ENCODE assay signal across 13 mouse cellular contexts in the genomic region with DNA sequence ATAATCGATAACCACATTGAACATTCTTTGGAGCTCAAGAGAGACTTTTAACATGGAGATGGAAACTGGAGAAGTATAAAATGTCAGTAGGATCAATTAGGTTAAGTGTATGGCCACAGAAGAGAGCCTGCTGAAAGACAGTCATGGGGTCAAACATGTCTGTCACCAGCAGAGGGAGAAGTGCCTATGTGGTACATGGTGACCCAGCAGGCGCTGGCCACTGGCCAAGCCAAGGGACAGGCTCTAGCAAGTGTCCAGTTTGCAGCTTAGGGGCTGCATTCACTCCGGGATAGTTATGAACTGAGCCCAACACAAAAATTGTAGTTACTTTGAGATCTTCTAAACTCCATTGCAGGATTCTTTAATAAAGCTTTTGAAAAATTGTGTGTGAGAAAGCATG. TPM values are rescaled to one million over a fixed set of nuclear protein-coding genes. Genes with fewer than 3 reads are reported as not detected.
A peak's percentile ranks its signal among the peaks of the same experiment; 100 is the strongest.
DNase-seq lines count a peak whose midpoint lies in the region; ATAC-seq and TF ChIP-seq lines count a peak whose summit lies in the region.
"Had no signal": no experiment of that assay in that cellular context is flagged by ENCODE, and none has a peak within 500 bp of the region (broad histone marks: within the 10 kb centered on the region; RNA-seq: fewer than 3 reads in every experiment).

No protein-coding gene starts in this region.

- TF ChIP-seq POLR2A in MEL (IDR thresholded peaks at IDR 0.05; ENCODE audit: control insufficient read depth in 1 of 2, insufficient read depth in 1 of 2, low read depth in 1 of 2, low read length in 2 of 2, poor library complexity in 1 of 2): no peak

- no peak for TF ChIP-seq EP300 in heart, postnatal 0 days (IDR thresholded peaks at IDR 0.05; ENCODE audit: low read depth)
- no peak for TF ChIP-seq EP300 in liver, embryonic 14.5 days (IDR thresholded peaks at IDR 0.05; ENCODE audit: low read depth)
- TF ChIP-seq EP300 in MEL (IDR thresholded peaks at IDR 0.05; ENCODE audit: low read depth in 1 of 2, low read length in 2 of 2): no peak

- no peak overlapping the region for H3K4me3 ChIP-seq in heart, postnatal 0 days (ENCODE audit: low read depth, low read length)
- H3K4me3 ChIP-seq in heart, embryonic 10.5 days: no peak overlapping the region
- no peak overlapping the region for H3K4me3 ChIP-seq in liver, embryonic 14.5 days (ENCODE audit: insufficient read depth in 1 of 2, low read depth in 2 of 2, low read length in 2 of 2)
- no peak overlapping the region for H3K4me3 ChIP-seq in liver, embryonic 12.5 days
- no peak overlapping the region for H3K4me3 ChIP-seq in MEL (ENCODE audit: control insufficient read depth in 1 of 2, insufficient read depth in 1 of 2, low read depth in 2 of 2, low read length in 2 of 2)
- H3K4me3 ChIP-seq: erythroblast, embryonic 14.5 days; heart, embryonic 15.5 days; limb, embryonic 15.5 days had no signal

- peaks cover 22% of the 10 kb centered on the region for H3K36me3 ChIP-seq in heart, postnatal 0 days (replicated peaks; ENCODE audit: control insufficient read depth, insufficient read depth, low read length)
- peaks cover 23% of the 10 kb centered on the region for H3K36me3 ChIP-seq in heart, embryonic 10.5 days
- no peaks in the 10 kb centered on the region for H3K36me3 ChIP-seq in liver, embryonic 14.5 days (replicated peaks; ENCODE audit: control insufficient read depth, insufficient read depth, low read depth)
- H3K36me3 ChIP-seq in liver, embryonic 12.5 days: peaks cover 17% of the 10 kb centered on the region
- H3K36me3 ChIP-seq in MEL (ENCODE audit: control insufficient read depth in 1 of 2, insufficient read depth in 2 of 2, low read length in 2 of 2): no peaks in the 10 kb centered on the region

- H3K27me3 ChIP-seq in heart, postnatal 0 days (ENCODE audit: control insufficient read depth, insufficient read depth, low read length): no peaks in the 10 kb centered on the region
- no peaks in the 10 kb centered on the region for H3K27me3 ChIP-seq in heart, embryonic 10.5 days (ENCODE audit: insufficient read depth, poor library complexity, severe bottlenecking)
- H3K27me3 ChIP-seq in liver, embryonic 14.5 days (ENCODE audit: control insufficient read depth, insufficient read depth, low read length): no peaks in the 10 kb centered on the region
- H3K27me3 ChIP-seq in liver, embryonic 12.5 days (replicated peaks): no peaks in the 10 kb centered on the region
- no peaks in the 10 kb centered on the region for H3K27me3 ChIP-seq in MEL (ENCODE audit: control insufficient read depth in 1 of 2, insufficient read depth in 2 of 2, low read length in 2 of 2)
- H3K27me3 ChIP-seq: heart, embryonic 15.5 days; limb, embryonic 15.5 days had no signal

- peaks cover 7% of the 10 kb centered on the region for H3K79me2 ChIP-seq in MEL (ENCODE audit: control insufficient read depth, insufficient read depth, low read length, poor library complexity)

- peak; percentile 30 for DNase-seq in heart, postnatal 0 days (ENCODE audit: low spot score)
- DNase-seq in heart, embryonic 10.5 days (ENCODE audit: low spot score): no peak
- no peak for DNase-seq in liver, embryonic 14.5 days (ENCODE audit: low read depth in 3 of 3, low spot score in 3 of 3)
- no peak for DNase-seq in MEL (ENCODE audit: low read depth, low spot score)
- DNase-seq in adrenal gland, postnatal 25 days: peak; percentile 48
- DNase-seq in frontal cortex, postnatal 14 days (ENCODE audit: low spot score in 2 of 2): no peak
- DNase-seq: embryo, embryonic 11 days; thymus, adult 2 months had no signal

- H3K27ac ChIP-seq in heart, postnatal 0 days (ENCODE audit: low read depth): no peak overlapping the region
- H3K27ac ChIP-seq in heart, embryonic 10.5 days: no peak overlapping the region
- no peak overlapping the region for H3K27ac ChIP-seq in liver, embryonic 14.5 days
- H3K27ac ChIP-seq in liver, embryonic 12.5 days: no peak overlapping the region
- H3K27ac ChIP-seq in MEL (ENCODE audit: control insufficient read depth, low read depth, low read length): no peak overlapping the region
- H3K27ac ChIP-seq: heart, embryonic 15.5 days; limb, embryonic 15.5 days had no signal

- no peak overlapping the region for H3K9ac ChIP-seq in heart, postnatal 0 days (replicated peaks; ENCODE audit: low read depth, low read length)
- H3K9ac ChIP-seq in liver, embryonic 14.5 days (replicated peaks): no peak overlapping the region
- H3K9ac ChIP-seq in liver, embryonic 12.5 days: no peak overlapping the region
- no peak overlapping the region for H3K9ac ChIP-seq in MEL (ENCODE audit: control insufficient read depth, low read depth, low read length, poor library complexity, severe bottlenecking)
- H3K9ac ChIP-seq: heart, embryonic 15.5 days; limb, embryonic 15.5 days had no signal

- TF ChIP-seq CTCF in heart, postnatal 0 days (IDR thresholded peaks at IDR 0.05; ENCODE audit: low read depth): peak; percentile 27; the same call in 1 of the 2 replicates
- TF ChIP-seq CTCF in liver, embryonic 14.5 days (IDR thresholded peaks at IDR 0.05; ENCODE audit: low read depth): peak; percentile 24; the same call in 1 of the 2 replicates
- TF ChIP-seq CTCF in MEL (IDR thresholded peaks at IDR 0.05 in 2 of 3, conservative IDR thresholded peaks at IDR 0.05 in 1 of 3; ENCODE audit: control insufficient read depth in 1 of 3, insufficient read depth in 1 of 3, low read depth in 2 of 3, low read length in 3 of 3, poor library complexity in 1 of 3, severe bottlenecking in 1 of 3): peak in 1 of 3 experiments; percentile 20; a peak in 1 of 6 replicates

- no peak overlapping the region for H3K4me2 ChIP-seq in heart, postnatal 0 days (ENCODE audit: low read depth, low read length)
- no peak overlapping the region for H3K4me2 ChIP-seq in liver, embryonic 14.5 days (ENCODE audit: low read depth)
- no peak overlapping the region for H3K4me2 ChIP-seq in liver, embryonic 12.5 days
- H3K4me2 ChIP-seq: heart, embryonic 15.5 days; limb, embryonic 15.5 days had no signal

- ATAC-seq in heart, postnatal 0 days (ENCODE audit: insufficient read depth, low read depth): no peak
- ATAC-seq in liver, embryonic 14.5 days (ENCODE audit: insufficient read depth): no peak
- no peak for ATAC-seq in liver, embryonic 12.5 days
- no peak for ATAC-seq in granulocyte monocyte progenitor cell, adult 5-6 weeks (replicated peaks; ENCODE audit: poor library complexity, severe bottlenecking)

- H3K9me3 ChIP-seq in heart, postnatal 0 days (replicated peaks; ENCODE audit: control insufficient read depth, low read length): peaks cover 4% of the 10 kb centered on the region
- peaks cover 5% of the 10 kb centered on the region; the same call in 1 of the 2 replicates for H3K9me3 ChIP-seq in heart, embryonic 10.5 days
- H3K9me3 ChIP-seq in liver, embryonic 14.5 days (ENCODE audit: control insufficient read depth, low read length): no peaks in the 10 kb centered on the region
- 0 out of 2 replicates have a peak, but pooled peaks cover 10% of the 10 kb centered on the region for H3K9me3 ChIP-seq in liver, embryonic 12.5 days (replicated peaks)
- H3K9me3 ChIP-seq in MEL (replicated peaks; ENCODE audit: insufficient read depth, low read length): no peaks in the 10 kb centered on the region
- H3K9me3 ChIP-seq: heart, embryonic 15.5 days had no signal

- 75% methylated on average over 3 of the region's 3 CpGs for WGBS in heart, postnatal 0 days
- WGBS in heart, embryonic 10.5 days: 79% methylated on average over 3 of the region's 3 CpGs
- 68% methylated on average over 3 of the region's 3 CpGs for WGBS in liver, embryonic 14.5 days (ENCODE audit: insufficient replicate concordance)
- 78% methylated on average over 3 of the region's 3 CpGs for WGBS in liver, embryonic 12.5 days (ENCODE audit: insufficient replicate concordance)

- no peaks in the 10 kb centered on the region for H3K4me1 ChIP-seq in heart, postnatal 0 days (ENCODE audit: control insufficient read depth, insufficient read depth)
- H3K4me1 ChIP-seq in heart, embryonic 10.5 days: peaks cover 5% of the 10 kb centered on the region; the same call in 1 of the 2 replicates
- peaks cover 3 to 8% of the 10 kb centered on the region in 2 experiments; a peak in 3 of 4 replicates for H3K4me1 ChIP-seq in liver, embryonic 14.5 days (replicated peaks; ENCODE audit: control insufficient read depth in 2 of 2, insufficient read depth in 2 of 2, low read length in 1 of 2)
- peaks cover 13% of the 10 kb centered on the region for H3K4me1 ChIP-seq in liver, embryonic 12.5 days
- H3K4me1 ChIP-seq in MEL (ENCODE audit: control insufficient read depth in 1 of 2, insufficient read depth in 2 of 2, low read length in 2 of 2): no peaks in the 10 kb centered on the region; a peak in 1 of 4 replicates

- no peak for TF ChIP-seq RAD21 in MEL (IDR thresholded peaks at IDR 0.05; ENCODE audit: low read depth, low read length)

RNA-seq across cellular contexts. Expression of a gene that starts 3.9 kb away (rescaled TPM):
- 0.80 and 1.2 TPM in 2 replicates for total RNA-seq in heart, postnatal 0 days (2014; rRNA removed; ENCODE audit: low replicate concordance)
- 5.7 and 6.1 TPM in 2 replicates for polyA plus RNA-seq in heart, postnatal 0 days (2015; fragmentation: Nextera tagmentation; extraction: Ambion mirVana)
- 14.8 and 25.8 TPM in 2 replicates for polyA plus RNA-seq in heart, embryonic 10.5 days (2016; fragmentation: Nextera tagmentation; extraction: Ambion mirVana)
- polyA plus RNA-seq in liver, embryonic 14.5 days (2012; rRNA removed): 3.4 and 7.2 TPM in 2 replicates
- 5.3 and 5.8 TPM in 2 replicates for polyA plus RNA-seq in liver, embryonic 14.5 days (2014; fragmentation: Nextera tagmentation; extraction: Ambion mirVana)
- polyA plus RNA-seq in liver, embryonic 12.5 days (2016; fragmentation: Nextera tagmentation; extraction: Ambion mirVana): 9.8 and 11.7 TPM in 2 replicates
- 17.8 and 18.1 TPM in 2 replicates for total RNA-seq in MEL (2012; rRNA removed)
- polyA plus RNA-seq in MEL (2012; ENCODE audit: insufficient read depth in 1 of 2, insufficient read length in 2 of 2, low read depth in 1 of 2, low replicate concordance in 2 of 2, missing spikeins in 1 of 2): 10 to 100 TPM in 1 of 2 experiments, not detected in 1; 20.6 TPM
- total RNA-seq in adrenal gland, postnatal 25 days (2021): 11.6 and 12.9 TPM in 2 replicates
- 15.4 and 17.6 TPM in 2 replicates for total RNA-seq in granulocyte monocyte progenitor cell, adult 5-6 weeks (2014; fragmentation: Nextera tagmentation)
- 16.4 and 18.1 TPM in 2 replicates for total RNA-seq in granulocyte monocyte progenitor cell, adult 5-6 weeks (2017)

RNA-seq across cellular contexts. Expression of a gene that starts 22.8 kb away (rescaled TPM):
- 2.0 and 5.5 TPM in 2 replicates for total RNA-seq in heart, postnatal 0 days (2014; rRNA removed; ENCODE audit: low replicate concordance)
- 3.8 and 4.2 TPM in 2 replicates for polyA plus RNA-seq in heart, postnatal 0 days (2015; fragmentation: Nextera tagmentation; extraction: Ambion mirVana)
- polyA plus RNA-seq in heart, embryonic 10.5 days (2016; fragmentation: Nextera tagmentation; extraction: Ambion mirVana): 13.7 and 15.7 TPM in 2 replicates
- polyA plus RNA-seq in liver, embryonic 14.5 days (2012; rRNA removed): 1.0 and 1.1 TPM in 2 replicates
- polyA plus RNA-seq in liver, embryonic 14.5 days (2014; fragmentation: Nextera tagmentation; extraction: Ambion mirVana): 1.2 and 1.3 TPM in 2 replicates
- polyA plus RNA-seq in liver, embryonic 12.5 days (2016; fragmentation: Nextera tagmentation; extraction: Ambion mirVana): 3.1 and 3.5 TPM in 2 replicates
- 1.8 and 2.0 TPM in 2 replicates for total RNA-seq in MEL (2012; rRNA removed)
- 1 to 10 TPM in 1 of 2 experiments, not detected in 1; 4.3 TPM for polyA plus RNA-seq in MEL (2012; ENCODE audit: insufficient read depth in 1 of 2, insufficient read length in 2 of 2, low read depth in 1 of 2, low replicate concordance in 2 of 2, missing spikeins in 1 of 2)
- 3.4 and 4.9 TPM in 2 replicates for total RNA-seq in adrenal gland, postnatal 25 days (2021)
- total RNA-seq in granulocyte monocyte progenitor cell, adult 5-6 weeks (2014; fragmentation: Nextera tagmentation): 0.66 and 1.1 TPM in 2 replicates
- 0.43 and 0.77 TPM in 2 replicates for total RNA-seq in granulocyte monocyte progenitor cell, adult 5-6 weeks (2017)

Comparison
In these comparisons a context has a peak if more than half of its experiments do, and no peak if none do; other contexts are left out.
1. DNase-seq: peak in heart, postnatal 0 days (single experiment) and adrenal gland, postnatal 25 days (single experiment); none in heart, embryonic 10.5 days (single experiment), liver, embryonic 14.5 days (0 of 3), MEL (single experiment) and frontal cortex, postnatal 14 days (0 of 2).